Mouse (Mus musculus) heart, embryonic 16.5 days (tissue): ENCODE data around the gene Lrmda. TPM values are rescaled to one million over a fixed set of nuclear protein-coding genes. Genes with fewer than 3 reads are reported as not detected.

Experiments
- ATAC-seq: fragments of 200-750 bp; cut with Nextera tagmentation; replicated peaks from 2 replicates; pipeline ENCODE4 v1.8.0; 2017; ENCODE audit warnings: moderate number of reproducible peaks; ENCODE audit not compliant: insufficient read depth, low FRiP score; ENCODE audit errors: extremely low read depth
- H3K27ac ChIP-seq: fragments of 300-500 bp; sonication (generic); 2 replicates; pipeline ENCODE4 v1.5.1; 2014; ENCODE audit warnings: mild to moderate bottlenecking, low read length, control low read depth, moderate library complexity
- H3K27me3 ChIP-seq: fragments of 300-500 bp; sonication (generic); 2 replicates; pipeline ENCODE4 v1.6.1; 2014; ENCODE audit warnings: low read length, mixed read lengths; ENCODE audit not compliant: control insufficient read depth, insufficient read depth
- H3K36me3 ChIP-seq: fragments of 300-500 bp; sonication (generic); 2 replicates; pipeline ENCODE4 v1.6.1; 2014; ENCODE audit not compliant: control insufficient read depth, insufficient read depth
- H3K4me1 ChIP-seq: fragments of 300-500 bp; sonication (generic); 2 replicates; pipeline ENCODE4 v1.6.1; 2014; ENCODE audit warnings: low read length, mixed read lengths; ENCODE audit not compliant: control insufficient read depth, insufficient read depth
- H3K4me2 ChIP-seq: fragments of 300-500 bp; sonication (generic); 2 replicates; pipeline ENCODE4 v1.6.1; 2014; ENCODE audit warnings: low read depth, mild to moderate bottlenecking, control low read depth, low read length
- H3K4me3 ChIP-seq: fragments of 300-500 bp; sonication (generic); 2 replicates; pipeline ENCODE4 v1.5.1; 2014; ENCODE audit warnings: mild to moderate bottlenecking, control low read depth, low read length
- H3K9ac ChIP-seq: fragments of 300-500 bp; sonication (generic); 2 replicates; pipeline ENCODE4 v1.6.1; 2014; ENCODE audit warnings: low read length, control low read depth
- H3K9me3 ChIP-seq: fragments of 300-500 bp; sonication (generic); replicated peaks from 2 replicates; pipeline ENCODE4 v1.6.1; 2016; ENCODE audit warnings: low read length; ENCODE audit not compliant: control insufficient read depth
- WGBS: fragments of 180-500 bp; shearing (Covaris S2); extraction: QIAGEN DNeasy Blood & Tissue Kit; methylation state at CpG from one replicate; pipeline ENCODE4 v1.1.7; 2014; 5-methylcytosine and 5-hydroxymethylcytosine counted together
- polyA plus RNA-seq: library from polyadenylated mRNA; unstranded; fragments of >200 nt; fragmentation: Nextera tagmentation; extraction: Ambion mirVana; gene quantifications from 2 replicates; pipeline ENCODE4 v1.2.1, GENCODE M21; 2015

Gene Lrmda
- polyA plus RNA-seq, 1 experiment from 2014 or later = 0.55 TPM

GRCm38 (mm10) chr14:22256274-22256673, 236.8 kb downstream of the Lrmda start:
- H3K4me1 ChIP-seq = no peaks in the 10 kb centered on the region
- H3K4me2 ChIP-seq = no peak overlapping the region
- H3K4me3 ChIP-seq = no peak overlapping the region
- no peak overlapping the region for H3K9ac ChIP-seq
- no peaks in the 10 kb centered on the region for H3K27me3 ChIP-seq
- no peaks in the 10 kb centered on the region for H3K9me3 ChIP-seq
- no peak for ATAC-seq
- 81% methylated on average over 12 of the region's 12 CpGs for whole genome bisulfite sequencing
- H3K36me3 ChIP-seq = no peaks in the 10 kb centered on the region
- no peak overlapping the region for H3K27ac ChIP-seq

GRCm38 (mm10) chr14:22259376-22260032, 240.0 kb downstream of the Lrmda start:
- Histone ChIP-seq H3K4me1 (no peaks in the 10 kb centered on the region), H3K27ac (no peak overlapping the region), H3K4me2 (no peak overlapping the region), H3K4me3 (no peak overlapping the region), H3K27me3 (no peaks in the 10 kb centered on the region), H3K9ac (no peak overlapping the region), H3K9me3 (no peaks in the 10 kb centered on the region), H3K36me3 (no peaks in the 10 kb centered on the region)
- no peak for ATAC-seq
- 33% methylated on average over 10 of the region's 10 CpGs for WGBS

GRCm38 (mm10) chr14:22260033-22260419, 240.5 kb downstream of the Lrmda start:
- H3K27me3 ChIP-seq = no peaks in the 10 kb centered on the region
- no peak overlapping the region for H3K27ac ChIP-seq
- H3K9ac ChIP-seq = no peak overlapping the region
- H3K4me1 ChIP-seq = no peaks in the 10 kb centered on the region
- 60% methylated on average over 5 of the region's 5 CpGs for WGBS
- H3K36me3 ChIP-seq = no peaks in the 10 kb centered on the region
- H3K4me3 ChIP-seq = no peak overlapping the region
- H3K4me2 ChIP-seq = no peak overlapping the region
- H3K9me3 ChIP-seq = no peaks in the 10 kb centered on the region
- ATAC-seq = no peak

DNA sequence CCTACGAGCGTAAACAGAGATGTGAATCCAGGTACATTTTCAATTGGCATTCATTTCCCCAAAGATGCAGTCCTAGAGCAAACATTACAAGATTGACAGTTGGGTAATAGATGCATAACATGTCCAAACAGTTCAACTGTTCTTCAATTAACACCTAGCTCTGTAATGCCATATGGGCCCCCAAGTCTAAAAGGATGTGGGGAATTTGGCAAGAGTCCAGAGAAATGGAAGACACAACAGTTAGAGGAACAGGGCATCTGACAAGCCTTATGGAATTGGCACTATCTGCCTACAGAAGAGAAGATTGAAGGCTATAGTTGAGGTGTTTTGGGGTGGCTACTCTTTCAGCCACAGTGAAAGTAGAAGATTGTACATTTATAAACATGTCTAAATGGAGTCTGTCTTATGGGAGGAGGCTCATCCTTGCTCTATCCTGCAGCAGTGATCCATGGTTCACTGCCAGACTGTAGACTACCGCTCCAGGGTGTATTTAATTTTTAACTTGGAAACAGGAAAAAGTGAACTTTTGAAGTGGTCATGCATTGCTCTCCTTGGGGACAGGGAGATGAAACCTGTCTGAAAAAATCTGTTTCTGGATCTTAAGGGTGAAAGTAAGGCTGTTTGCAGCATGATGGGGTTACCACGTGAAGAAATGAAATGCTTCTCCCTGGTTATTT, 245.9 kb downstream of the Lrmda start:
- Histone ChIP-seq H3K9me3 (no peaks in the 10 kb centered on the region), H3K27me3 (no peaks in the 10 kb centered on the region), H3K36me3 (no peaks in the 10 kb centered on the region), H3K4me3 (no peak overlapping the region), H3K4me2 (no peak overlapping the region), H3K27ac (no peak overlapping the region), H3K9ac (no peak overlapping the region), H3K4me1 (no peaks in the 10 kb centered on the region)
- no peak for ATAC-seq
- 83% methylated on average over 4 of the region's 4 CpGs for WGBS

- Histone ChIP-seq H3K4me2 (no peak overlapping the region), H3K4me1 (no peaks in the 10 kb centered on the region), H3K9ac (no peak overlapping the region), H3K36me3 (no peaks in the 10 kb centered on the region), H3K4me3 (no peak overlapping the region), H3K27me3 (no peaks in the 10 kb centered on the region), H3K27ac (no peak overlapping the region), H3K9me3 (no peaks in the 10 kb centered on the region)
- WGBS = 72% methylated on average over 9 of the region's 9 CpGs
- peak; percentile 49; the same call in 1 of the 2 replicates for ATAC-seq
Observed at GRCm38 (mm10) chr14:22269812-22270211, 250.3 kb downstream of the Lrmda start.

- 83% methylated on average over 5 of the region's 5 CpGs for WGBS
- no peaks in the 10 kb centered on the region for H3K9me3 ChIP-seq
Observed at GRCm38 (mm10) chr14:22278053-22278452, 258.5 kb downstream of the Lrmda start.

DNA sequence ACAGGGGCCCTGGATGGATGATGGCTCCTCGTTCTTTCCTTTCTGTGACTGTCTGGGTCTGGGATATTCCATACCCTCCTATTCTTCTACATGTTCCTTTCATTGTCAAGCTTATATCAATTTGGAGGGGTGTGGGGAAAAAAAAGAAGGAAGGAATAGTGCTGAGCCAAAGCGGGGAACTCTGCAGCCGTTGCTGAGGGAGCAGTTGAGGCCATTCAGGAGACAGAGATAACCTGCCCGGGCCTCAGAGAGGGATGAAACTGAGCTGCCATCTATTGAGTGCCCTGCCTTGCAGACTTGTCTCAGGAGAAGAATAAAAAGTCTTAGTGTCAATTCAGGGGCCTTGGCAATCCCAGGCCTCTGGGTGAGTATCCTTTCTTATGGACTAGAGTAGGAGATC, 260.1 kb downstream of the Lrmda start:
- ATAC-seq = no peak
- 74% methylated on average over 4 of the region's 4 CpGs for WGBS
- no peak overlapping the region for H3K9ac ChIP-seq

More at GRCm38 (mm10) chr14:22278053-22278452, 258.5 kb downstream of the Lrmda start:
- ATAC-seq = no peak
- no peaks in the 10 kb centered on the region for H3K36me3 ChIP-seq
- H3K4me3 ChIP-seq = no peak overlapping the region
- no peak overlapping the region for H3K9ac ChIP-seq
- H3K4me1 ChIP-seq = no peaks in the 10 kb centered on the region
- no peaks in the 10 kb centered on the region for H3K27me3 ChIP-seq
- no peak overlapping the region for H3K27ac ChIP-seq
- H3K4me2 ChIP-seq = no peak overlapping the region

GRCm38 (mm10) chr14:22281630-22282029, 262.1 kb downstream of the Lrmda start:
- no peak for ATAC-seq
- Histone ChIP-seq H3K4me2 (no peak overlapping the region), H3K27ac (no peak overlapping the region), H3K4me1 (no peaks in the 10 kb centered on the region), H3K4me3 (no peak overlapping the region), H3K36me3 (no peaks in the 10 kb centered on the region), H3K9me3 (no peaks in the 10 kb centered on the region), H3K27me3 (no peaks in the 10 kb centered on the region), H3K9ac (no peak overlapping the region)
- 85% methylated on average over 7 of the region's 7 CpGs for WGBS

More for the DNA sequence above, 260.1 kb downstream of the Lrmda start:
- H3K4me2 ChIP-seq = no peak overlapping the region
- H3K4me3 ChIP-seq = no peak overlapping the region
- H3K36me3 ChIP-seq = no peaks in the 10 kb centered on the region
- no peaks in the 10 kb centered on the region for H3K9me3 ChIP-seq
- H3K27ac ChIP-seq = no peak overlapping the region
- H3K27me3 ChIP-seq = no peaks in the 10 kb centered on the region
- no peaks in the 10 kb centered on the region for H3K4me1 ChIP-seq

- WGBS = 73% methylated on average over 6 of the region's 6 CpGs
- no peaks in the 10 kb centered on the region for H3K36me3 ChIP-seq
- no peak overlapping the region for H3K27ac ChIP-seq
- H3K9me3 ChIP-seq = no peaks in the 10 kb centered on the region
- H3K27me3 ChIP-seq = no peaks in the 10 kb centered on the region
- no peak overlapping the region for H3K9ac ChIP-seq
- no peaks in the 10 kb centered on the region for H3K4me1 ChIP-seq
- no peak overlapping the region for H3K4me2 ChIP-seq
- no peak for ATAC-seq
- no peak overlapping the region for H3K4me3 ChIP-seq
Observed at GRCm38 (mm10) chr14:22282847-22283246, 263.3 kb downstream of the Lrmda start.
